Mouse (Mus musculus) monocyte, adult 2 months (primary cell): ENCODE results near the gene BC028528.
A peak's percentile ranks its signal among the peaks of the same experiment; 100 is the strongest.
"Not testable (repeated sequence)": the region's sequence is repeated elsewhere in the genome, so short reads cannot be mapped to it uniquely, and the experiment has no call there.

Experiments
- DNase-seq, 2 experiments: peaks; one replicate each; pipeline ENCODE4 v3.0.0; 2022; ENCODE audit warnings: low spot score in 2 of 2, low read depth in 1 of 2

BC028528 gene

DNA sequence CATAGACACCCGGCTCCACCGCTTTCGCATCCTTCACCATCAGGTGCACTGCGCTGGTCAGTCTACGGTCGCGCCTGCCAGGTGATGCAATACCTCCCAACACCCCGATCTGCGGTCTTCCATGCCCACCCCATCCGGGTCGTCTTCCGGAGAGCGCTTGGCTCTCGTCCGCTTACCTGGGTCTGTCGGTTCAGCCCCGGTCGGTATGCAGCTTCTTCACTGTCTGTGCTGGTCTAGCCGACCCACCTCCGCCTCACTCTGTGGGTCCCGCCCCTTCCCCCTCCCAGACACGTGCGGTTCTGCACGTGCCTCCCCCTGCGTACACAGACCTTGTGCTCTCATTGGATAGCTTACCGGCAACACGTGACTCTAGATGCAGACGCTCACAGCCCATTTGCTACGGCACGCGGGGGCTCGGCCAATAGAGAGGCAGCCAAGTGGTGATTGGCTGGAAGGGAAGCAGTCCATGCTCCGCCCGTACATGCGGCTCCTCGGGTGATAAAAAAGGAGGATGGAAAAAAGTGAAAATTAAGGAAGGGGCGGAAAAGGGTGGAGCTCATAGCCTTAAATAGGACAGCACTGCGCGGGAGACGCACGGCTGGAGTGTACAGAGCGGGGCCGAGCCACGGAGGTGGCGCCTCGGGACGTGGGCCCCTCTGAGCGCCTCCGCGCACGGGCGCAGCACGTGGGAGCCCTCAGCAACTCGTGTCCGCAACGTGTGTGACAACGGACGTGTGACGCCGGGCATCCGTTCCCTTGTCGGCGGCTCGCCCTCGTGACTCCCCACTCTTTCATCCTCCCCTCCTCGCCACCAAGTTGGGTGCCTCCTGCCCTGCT is 9.6 kb downstream of the BC028528 start, which contains the start of gene Ciart:
Ciart (minus strand) TSS at position 273 of the 837 bp plus-strand sequence.
- peak; percentile 81 to 83 for DNase-seq

DNA sequence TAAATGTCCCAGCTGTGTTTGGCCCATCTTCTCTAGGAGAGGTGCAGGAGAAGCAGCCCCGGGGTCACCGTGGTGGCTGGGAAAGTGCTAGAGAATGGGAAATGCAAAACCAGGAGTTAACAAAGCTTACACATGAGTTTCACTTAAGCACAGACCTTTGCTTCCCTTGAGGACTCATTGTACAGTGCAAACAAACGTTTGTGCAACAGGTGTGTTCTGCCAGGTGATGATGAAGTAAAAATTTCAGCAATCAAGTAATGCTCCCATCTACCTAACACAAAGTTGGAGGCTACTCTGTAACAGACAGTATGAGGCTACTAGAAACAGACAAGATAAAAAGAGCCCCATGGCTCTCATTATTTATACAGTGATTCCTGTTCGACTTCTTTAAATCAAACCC is 12.7 kb downstream of the BC028528 start:
- no peak for DNase-seq

DNA sequence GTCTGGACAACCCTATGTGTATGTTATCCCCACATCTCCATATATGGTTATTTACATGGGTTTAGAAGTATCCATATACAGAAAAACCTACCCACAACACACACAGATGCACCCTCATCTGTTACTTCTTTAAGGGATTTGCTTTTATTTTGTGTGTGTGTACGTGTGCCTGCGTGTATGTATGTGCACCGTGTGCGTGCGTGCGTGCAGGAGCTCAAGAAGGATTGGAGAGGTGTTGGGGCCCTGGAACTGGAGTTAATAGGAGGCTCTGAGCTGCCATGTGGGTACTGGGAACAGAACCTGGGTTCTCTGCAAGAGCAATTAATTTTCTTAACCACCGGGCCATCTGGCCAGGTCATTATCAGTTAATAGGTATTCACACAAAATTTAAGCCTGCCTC is 19.8 kb downstream of the BC028528 start:
- no peak for DNase-seq

DNA sequence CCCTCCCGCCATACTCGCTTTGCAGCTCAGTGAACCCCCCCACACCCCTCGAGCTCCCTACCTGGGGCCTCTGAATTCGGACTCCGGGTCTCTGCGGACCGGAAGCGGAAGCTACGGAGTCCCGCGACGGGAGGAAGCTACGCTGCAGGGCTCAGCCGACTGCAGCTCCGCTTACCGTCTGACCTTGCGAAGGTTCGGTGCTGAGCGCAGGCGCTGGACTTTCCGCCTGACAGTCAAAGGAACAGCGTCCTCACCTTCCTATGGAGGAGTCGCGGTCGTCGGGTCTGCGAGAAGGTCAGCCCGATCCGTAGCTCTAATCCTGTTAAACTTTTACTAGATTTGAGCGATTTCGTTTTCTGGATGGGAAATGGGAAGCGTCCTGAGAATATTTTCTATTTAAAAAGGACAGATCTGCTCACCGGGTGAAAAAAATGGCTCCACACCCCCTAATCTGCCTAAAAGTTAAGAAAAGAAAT is 20.4 kb downstream of the BC028528 start, which contains the start of gene Mrps21:
Mrps21 (minus strand) TSS at position 128 of the 476 bp plus-strand sequence.
- peak; percentile 50 to 69 for DNase-seq

DNA sequence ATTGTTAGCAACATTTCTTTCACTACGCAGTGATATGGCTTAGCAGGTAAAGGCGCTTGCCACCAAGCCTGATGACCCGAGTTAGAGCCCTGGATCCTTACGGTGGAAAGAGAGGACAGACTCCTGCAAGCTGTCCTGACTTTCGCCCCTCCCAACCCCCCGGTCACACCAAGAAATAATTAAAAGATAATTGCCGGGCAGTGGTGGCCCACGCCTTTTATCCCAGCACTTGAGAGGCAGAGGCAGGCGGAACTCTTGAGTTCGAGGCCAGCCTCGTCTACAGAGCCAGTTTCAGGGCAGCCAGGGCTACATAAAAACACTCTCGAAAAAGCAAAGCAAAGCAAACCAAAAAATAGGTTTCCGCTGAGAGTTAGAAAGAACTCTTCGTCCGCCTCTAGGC is 20.8 kb downstream of the BC028528 start:
- DNase-seq: no peak

DNA sequence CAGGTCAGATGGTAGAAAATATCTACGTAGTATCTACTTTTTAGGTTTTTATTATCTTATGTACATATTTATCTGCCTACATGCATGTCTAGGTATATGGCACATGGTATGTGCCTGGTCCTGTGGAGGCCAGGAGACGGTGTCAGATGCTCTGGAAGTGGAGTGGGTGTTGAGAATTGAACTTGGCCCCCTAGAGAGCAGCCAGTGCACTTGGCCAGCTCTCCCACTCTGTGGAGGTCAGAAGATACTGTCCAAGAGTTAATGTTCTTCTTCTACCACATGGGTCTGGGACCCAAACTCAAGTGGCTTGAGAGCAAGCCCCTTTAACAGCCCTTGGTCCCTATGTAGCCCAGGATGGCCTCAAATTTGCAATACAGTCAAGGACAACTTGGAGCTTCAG is 24.4 kb downstream of the BC028528 start:
- DNase-seq: no peak

DNA sequence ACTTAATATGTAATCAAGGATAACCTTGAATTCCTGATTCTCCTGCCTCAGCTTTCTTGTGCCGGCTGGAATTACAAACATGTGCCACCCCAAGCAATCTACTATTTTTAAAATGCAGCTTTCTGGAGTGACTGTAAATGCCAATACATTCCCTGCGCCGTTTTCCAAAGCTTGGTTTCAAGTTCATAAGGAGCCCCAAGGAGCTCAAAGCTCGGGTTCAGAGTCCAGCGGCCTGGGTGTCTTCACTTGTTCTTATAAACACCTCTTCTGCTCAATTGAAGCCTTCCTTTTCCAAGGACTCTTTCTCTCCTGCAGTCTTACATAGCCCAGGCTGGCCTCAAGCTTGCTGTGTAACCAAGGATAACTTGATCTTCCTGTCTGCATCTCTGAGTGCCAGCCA is 25.7 kb downstream of the BC028528 start:
- DNase-seq: no peak

DNA sequence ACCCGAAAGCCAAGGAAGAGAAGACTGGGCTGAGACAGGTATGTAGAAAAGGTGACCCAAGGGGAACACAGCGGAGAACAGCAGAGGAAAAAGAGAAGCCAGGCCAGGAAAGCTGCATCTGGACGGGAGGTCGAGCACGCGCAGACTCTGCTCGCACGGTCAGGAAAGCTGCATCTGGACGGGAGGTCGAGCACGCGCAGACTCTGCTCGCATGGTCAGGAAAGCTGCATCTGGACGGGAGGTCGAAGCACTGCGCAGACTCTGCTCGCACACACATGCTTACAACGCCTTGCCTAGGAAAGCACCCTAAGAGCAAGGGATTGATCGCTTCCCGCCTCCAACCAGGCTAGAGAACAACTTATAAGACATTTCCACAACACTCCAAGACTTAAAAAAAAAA is 26.2 kb downstream of the BC028528 start:
- DNase-seq: no peak

DNA sequence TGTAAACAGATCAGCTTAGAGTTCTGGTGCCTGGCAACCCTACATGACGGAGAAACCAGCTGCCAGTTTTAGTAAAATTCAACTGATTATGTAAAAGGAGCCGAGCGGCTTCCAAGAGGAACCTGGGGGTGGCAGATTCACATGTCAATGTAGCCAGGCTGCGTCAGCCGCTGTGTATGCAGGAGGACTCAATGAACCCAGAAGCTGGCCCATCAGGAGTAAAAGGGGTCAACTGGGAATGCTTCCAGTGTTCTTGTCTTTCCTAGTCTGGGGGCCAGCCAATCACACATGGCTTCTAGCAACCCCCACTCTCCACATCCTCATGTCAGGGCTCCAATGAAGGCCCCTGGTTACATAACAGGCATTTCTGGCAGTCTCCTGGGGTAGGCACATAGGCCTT is 26.8 kb downstream of the BC028528 start:
- no peak for DNase-seq

DNA sequence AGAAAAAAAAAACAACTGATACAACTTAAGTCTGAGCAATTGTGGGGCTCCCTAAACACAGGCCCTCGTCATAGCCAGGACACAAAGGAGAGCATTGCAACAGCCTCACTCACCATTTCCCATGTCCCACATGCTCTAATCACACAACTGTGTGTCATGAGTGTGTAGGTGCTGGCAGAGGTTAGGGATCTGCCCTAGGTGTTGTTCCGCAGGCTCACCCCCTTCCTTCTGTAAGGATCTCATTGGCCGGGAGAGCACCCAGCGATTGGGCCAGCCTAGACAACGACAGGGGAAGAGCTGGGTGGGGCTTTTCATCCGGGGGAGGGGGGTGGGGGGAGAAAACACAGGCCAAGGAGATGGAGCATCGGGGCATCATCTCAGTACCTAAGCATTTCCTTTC is 28.2 kb downstream of the BC028528 start:
- no peak for DNase-seq

DNA sequence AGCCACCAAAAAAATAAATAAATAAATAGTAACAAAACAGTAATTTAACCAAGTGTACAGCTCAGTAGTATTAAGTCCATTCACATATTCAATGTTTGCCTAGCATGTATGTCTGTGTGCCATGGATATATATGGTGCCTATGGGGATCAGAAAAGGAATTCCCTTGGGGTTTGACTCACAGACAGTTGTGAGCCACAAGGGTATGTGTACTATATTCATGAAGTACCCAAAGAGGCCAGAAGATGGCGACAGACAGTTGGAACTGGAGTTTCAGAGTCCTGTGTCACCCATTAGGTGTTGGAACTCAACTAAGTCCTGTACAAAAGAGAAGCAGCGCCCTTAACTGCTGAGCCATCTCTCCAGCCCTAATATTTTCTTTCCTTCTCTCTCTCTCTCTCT is 30.0 kb downstream of the BC028528 start:
- DNase-seq: peak; percentile 45 to 62

DNA sequence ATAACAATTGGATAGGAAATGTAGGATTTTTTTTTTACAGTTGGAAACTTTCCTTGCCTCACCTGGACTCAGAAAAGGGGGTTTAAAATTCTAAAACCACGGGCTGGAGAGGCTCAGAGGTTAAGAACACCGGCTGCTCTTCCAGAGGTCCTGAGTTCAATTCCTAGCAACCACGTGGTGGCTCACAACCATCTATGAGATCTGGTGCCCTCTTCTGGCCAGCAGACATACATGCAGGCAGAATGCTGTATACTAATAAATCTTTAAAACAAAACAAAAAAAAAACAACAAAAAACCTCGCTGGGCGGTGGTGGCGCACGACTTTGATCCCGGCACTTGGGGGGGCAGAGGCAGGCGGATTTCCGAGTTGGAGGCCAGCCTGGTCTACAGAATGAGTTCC is 30.6 kb downstream of the BC028528 start:
- no peak for DNase-seq

DNA sequence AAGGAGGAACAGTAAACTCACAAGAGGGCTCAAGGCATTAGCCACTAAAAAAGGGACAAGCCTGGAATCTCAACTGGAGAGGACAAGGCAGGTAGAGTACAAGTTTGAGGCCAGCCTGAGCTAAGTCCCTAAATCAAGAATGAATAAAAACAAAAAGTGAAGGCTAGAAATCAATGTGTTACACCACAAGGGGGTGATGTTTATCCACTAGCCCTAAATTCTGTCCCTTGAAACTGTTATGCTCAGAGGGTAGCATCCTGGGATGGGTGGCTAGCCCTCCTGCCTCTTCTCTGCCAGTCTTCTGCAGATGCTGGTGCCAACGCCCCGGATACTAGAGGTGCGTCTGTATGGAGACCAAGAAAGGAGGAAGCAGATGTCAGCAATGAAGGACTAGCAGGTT is 31.5 kb downstream of the BC028528 start:
- no peak for DNase-seq

DNA sequence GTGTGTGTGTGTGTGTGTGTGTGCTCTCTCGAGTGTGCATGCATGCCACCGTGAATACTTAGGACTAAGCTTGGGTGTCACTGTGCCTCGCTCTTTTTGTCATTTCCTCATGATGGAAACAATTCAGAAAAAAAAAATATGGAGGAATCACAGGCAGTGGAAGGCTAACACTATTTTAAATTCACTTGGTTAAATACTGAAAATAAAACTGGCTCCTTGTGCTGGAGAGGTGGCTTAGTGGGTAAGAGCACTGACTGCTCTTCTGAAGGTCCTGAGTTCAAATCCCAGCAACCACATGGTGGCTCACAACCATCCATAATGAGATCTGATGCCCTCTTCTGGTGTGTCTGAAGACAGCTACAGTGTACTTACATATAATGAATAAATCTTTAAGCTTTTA is 33.5 kb downstream of the BC028528 start:
- DNase-seq: not testable (repeated sequence)

DNA sequence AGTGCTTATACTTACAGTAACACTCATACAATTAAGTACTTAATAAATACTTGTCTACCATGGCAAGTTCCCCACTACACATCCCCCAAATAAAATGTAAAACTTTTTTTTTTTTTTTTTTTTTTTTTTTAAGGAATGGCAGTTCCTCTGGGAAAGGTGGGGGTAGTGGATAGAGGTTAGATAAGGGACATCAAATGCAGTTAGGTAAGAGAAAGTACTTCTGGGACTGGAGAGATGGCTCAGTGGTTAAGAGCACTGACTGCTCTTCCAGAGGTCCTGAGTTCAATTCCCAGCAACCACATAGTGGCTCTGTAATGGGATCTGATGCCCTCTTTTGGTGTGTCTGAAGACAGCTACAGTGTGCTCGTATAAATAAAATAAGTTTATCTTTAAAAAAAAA is 34.8 kb downstream of the BC028528 start:
- DNase-seq: not testable (repeated sequence)

DNA sequence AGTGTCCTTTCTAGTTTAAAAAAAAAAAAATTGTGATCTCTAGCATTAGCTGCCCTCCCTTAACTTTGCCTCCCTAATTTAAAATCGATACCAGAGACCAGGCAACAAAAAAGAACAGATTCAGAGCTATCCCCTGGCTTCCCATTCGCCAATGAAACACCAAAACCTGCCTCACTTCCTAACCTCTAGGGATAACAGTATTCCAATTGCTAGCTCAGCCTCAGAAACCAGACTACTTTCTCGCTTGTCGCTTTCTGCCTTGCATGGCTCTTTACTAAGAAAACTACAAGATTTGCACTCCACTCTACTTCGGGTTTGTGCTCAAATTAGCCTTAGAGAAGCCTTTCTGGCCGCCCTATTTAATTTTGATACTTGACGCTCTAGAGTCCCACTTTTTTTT is 35.7 kb downstream of the BC028528 start:
- no peak for DNase-seq

DNA sequence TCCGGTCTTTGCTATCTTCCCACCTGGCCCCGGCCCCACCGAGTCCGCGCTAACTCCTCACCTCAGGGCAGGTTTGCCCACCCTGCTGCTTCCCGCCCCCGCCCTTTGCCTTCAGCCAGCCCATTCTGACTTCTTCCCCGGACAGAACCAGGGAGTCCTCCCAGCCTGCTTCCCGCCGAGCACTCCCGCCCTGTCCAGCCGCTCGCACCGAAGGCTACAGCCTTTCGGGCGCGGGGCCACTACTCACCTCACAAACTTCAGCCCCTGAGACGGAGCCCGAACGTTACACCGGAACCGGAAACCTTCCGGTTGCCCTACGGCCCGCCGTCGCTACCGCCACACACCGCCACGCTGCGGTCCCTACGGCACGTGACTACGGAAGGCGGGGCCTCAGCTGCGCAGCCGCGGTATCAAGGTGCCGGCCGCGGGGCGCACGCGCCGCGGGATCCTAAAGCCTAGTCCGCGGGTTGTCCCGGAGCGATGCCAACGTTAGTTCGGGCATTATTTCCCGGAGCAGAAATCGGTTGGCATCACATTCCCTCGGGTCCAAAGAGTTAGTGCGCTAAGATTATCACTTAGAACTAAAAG is 36.2 kb downstream of the BC028528 start, which contains the start of gene Prpf3:
Prpf3 (minus strand) TSS at position 384 of the 588 bp plus-strand sequence.
- DNase-seq: peak; percentile 70 to 91

DNA sequence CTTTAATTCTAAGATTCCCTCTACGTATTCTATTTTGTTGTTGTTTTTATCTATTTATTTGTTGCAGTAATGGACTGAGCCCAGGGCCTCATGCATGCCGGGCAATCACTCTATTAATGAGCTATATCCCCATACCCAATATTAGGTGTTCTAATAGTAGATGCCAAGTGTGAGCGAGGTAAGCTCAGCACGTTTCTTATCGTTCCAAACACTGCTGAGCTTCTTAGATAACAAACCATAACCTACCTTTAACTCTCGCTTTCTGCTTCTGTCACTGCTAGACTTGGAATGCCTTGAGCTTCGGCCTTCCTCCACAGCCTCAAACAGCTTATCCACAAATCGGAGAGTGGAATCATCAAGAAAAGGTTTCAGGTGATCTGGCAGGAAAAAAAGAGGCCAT is 40.5 kb downstream of the BC028528 start:
- no peak for DNase-seq

DNA sequence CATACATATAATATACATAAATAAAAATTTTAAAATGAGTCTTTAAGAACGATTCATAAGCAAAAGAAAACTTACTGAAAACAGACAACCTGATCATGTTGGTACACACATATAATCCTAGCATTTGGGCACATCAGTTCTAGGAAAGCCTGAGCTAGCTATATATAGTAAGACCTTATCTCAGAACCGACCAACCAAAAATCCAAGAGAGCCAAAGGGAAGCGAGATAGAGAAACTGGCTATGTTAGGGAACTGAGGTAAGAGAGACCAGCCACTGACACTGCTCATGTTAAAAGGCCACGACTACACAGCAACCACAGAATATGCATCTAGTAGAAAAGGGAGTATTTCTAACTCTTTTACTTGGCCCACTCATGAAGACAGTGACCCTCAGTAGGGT is 41.2 kb downstream of the BC028528 start:
- no peak for DNase-seq

DNA sequence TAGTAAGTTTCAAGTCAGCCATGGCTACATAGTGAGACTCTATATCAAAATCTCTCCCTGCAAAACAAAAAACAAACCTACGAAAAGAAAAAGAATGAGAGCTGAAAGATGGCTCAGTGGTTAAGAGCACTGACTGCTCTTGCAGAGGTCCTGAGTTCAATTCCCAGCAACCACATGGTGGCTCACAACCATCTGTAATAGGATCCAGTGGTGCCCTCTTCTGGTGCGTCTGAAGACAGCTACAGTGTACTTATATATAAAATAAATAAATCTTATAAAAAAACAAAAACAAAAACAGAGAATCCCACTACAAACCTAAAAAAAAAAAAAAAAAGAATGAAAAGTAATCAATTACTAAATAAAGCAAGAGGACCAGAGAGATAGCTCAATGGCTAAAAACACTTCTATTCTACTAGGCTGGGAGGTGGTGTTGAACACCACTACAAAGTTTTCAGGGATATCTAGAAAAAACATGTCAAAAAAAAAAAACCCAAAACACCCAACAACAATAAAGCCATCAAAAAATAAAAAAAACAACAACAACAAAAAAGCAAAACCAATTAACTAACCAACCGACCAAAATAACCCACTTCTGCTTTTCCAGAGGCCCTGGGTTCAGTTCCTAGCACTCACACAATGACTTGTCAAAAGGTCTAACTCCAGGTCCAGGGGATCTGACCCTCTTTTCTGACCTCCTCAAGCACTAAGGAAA is 49.1 kb downstream of the BC028528 start:
- DNase-seq: no peak

DNA sequence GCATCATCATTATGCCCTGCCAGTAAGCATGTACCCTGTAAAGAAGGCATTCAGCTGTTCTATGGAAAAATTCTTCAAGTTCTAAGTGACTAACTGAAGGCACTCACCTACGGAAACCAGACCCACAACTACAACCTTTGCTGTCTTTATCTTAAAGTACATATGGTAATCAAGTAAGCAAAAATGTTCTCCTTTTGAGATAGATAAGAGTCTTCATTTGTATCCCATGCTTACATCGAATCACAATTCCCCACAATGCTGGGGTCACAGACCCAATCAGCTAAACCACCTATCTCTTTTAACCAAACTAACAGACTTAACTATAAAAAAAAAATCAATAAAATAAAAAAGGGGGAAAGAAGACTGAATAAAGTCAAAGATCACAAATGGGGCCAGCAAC is 52.6 kb downstream of the BC028528 start:
- DNase-seq: no peak
